Mouse (Mus musculus): ENCODE results near the gene Sptb.

Gene Sptb

GRCm38 (mm10) chr12:76541475-76541874 is 168.9 kb downstream of the Sptb start:
- no peak for DNase-seq (ENCODE audit: low read depth)

- DNase-seq (ENCODE audit: low read depth) = peak; percentile 83
Measured at GRCm38 (mm10) chr12:76540701-76541221, 169.6 kb downstream of the Sptb start.

- DNase-seq (ENCODE audit: low read depth) = no peak
Measured at GRCm38 (mm10) chr12:76540169-76540568, 170.2 kb downstream of the Sptb start.

GRCm38 (mm10) chr12:76537434-76537833 is 172.9 kb downstream of the Sptb start:
- DNase-seq (ENCODE audit: low read depth) = peak; percentile 89

- no peak for DNase-seq (ENCODE audit: low read depth)
Measured at GRCm38 (mm10) chr12:76536591-76537153, 173.7 kb downstream of the Sptb start.

- peak; percentile 42 for DNase-seq (ENCODE audit: low read depth)
Measured at GRCm38 (mm10) chr12:76535471-76535900, 174.9 kb downstream of the Sptb start.

GRCm38 (mm10) chr12:76534641-76535283 is 175.6 kb downstream of the Sptb start:
- DNase-seq (ENCODE audit: low read depth) = peak; percentile 74

- DNase-seq (ENCODE audit: low read depth) = peak; percentile 46
Measured at GRCm38 (mm10) chr12:76534233-76534632, 176.1 kb downstream of the Sptb start.

- peak; percentile 85 for DNase-seq (ENCODE audit: low read depth)
Measured at GRCm38 (mm10) chr12:76533377-76534222, 176.7 kb downstream of the Sptb start.

- DNase-seq (ENCODE audit: low read depth) = no peak
Measured at GRCm38 (mm10) chr12:76532926-76533376, 177.4 kb downstream of the Sptb start.

- no peak for DNase-seq (ENCODE audit: low read depth)
Measured at GRCm38 (mm10) chr12:76531986-76532925, 178.1 kb downstream of the Sptb start.

- no peak for DNase-seq (ENCODE audit: low read depth)
Measured at GRCm38 (mm10) chr12:76530580-76531139, 179.7 kb downstream of the Sptb start, which contains the start of gene Plekhg3. TSS of gene Plekhg3 (plus strand) at chr12:76530891.
